Mouse (Mus musculus): ENCODE data around the gene Sp9. TPM values are rescaled to one million over a fixed set of nuclear protein-coding genes. Genes with fewer than 3 reads are reported as not detected.

Gene Sp9
- total RNA-seq (2018; cell fraction: chromatin; rRNA removed), result not detected
- total RNA-seq (2018; cell fraction: cytosol; rRNA removed), result under 1 TPM in 13 of 26 experiments, not detected in 13; 0.20 to 0.77 (median 0.39) TPM
- not detected for total RNA-seq (2018; cell fraction: nucleus; rRNA removed)
- 0.47 TPM in 1 of 3 replicates, not detected in the others for polyA plus RNA-seq (2018)

GRCm38 (mm10) chr2:73271459-73272161 is at the start of gene Sp9:
Gene Sp9, plus strand, starts transcription at chr2:73271925.
- 3% methylated on average over 48 of the region's 48 CpGs for WGBS (ENCODE audit: missing documents)

GRCm38 (mm10) chr2:73231081-73231480 is 40.6 kb upstream of the Sp9 start:
- whole genome bisulfite sequencing (ENCODE audit: missing documents), result 77% methylated on average over 3 of the region's 3 CpGs

More at GRCm38 (mm10) chr2:73271459-73272161, at the start of gene Sp9:
- Histone ChIP-seq H3K36me3 (ENCODE audit: inconsistent target) (no peaks in the 10 kb centered on the region), H3K27ac (no peak within 1 kb of the TSS), H3K79me2 (ENCODE audit: inconsistent target) (no peaks in the 10 kb centered on the region), H3K4me3 (ENCODE audit: inconsistent target) (no peak within 1 kb of the TSS)

GRCm38 (mm10) chr2:73241299-73241698 is 30.4 kb upstream of the Sp9 start:
- WGBS (ENCODE audit: missing documents), result 87% methylated on average over 4 of the region's 4 CpGs
- Histone ChIP-seq H3K79me2 (ENCODE audit: inconsistent target) (no peaks in the 10 kb centered on the region), H3K4me3 (ENCODE audit: inconsistent target) (no peak overlapping the region), H3K36me3 (ENCODE audit: inconsistent target) (no peaks in the 10 kb centered on the region), H3K27ac (no peak overlapping the region)

More at GRCm38 (mm10) chr2:73231081-73231480, 40.6 kb upstream of the Sp9 start:
- Histone ChIP-seq H3K36me3 (ENCODE audit: inconsistent target) (no peaks in the 10 kb centered on the region), H3K4me3 (ENCODE audit: inconsistent target) (no peak overlapping the region), H3K27ac (no peak overlapping the region), H3K79me2 (ENCODE audit: inconsistent target) (no peaks in the 10 kb centered on the region)

GRCm38 (mm10) chr2:73248701-73249100 is 23.0 kb upstream of the Sp9 start:
- 96% methylated on average over 4 of the region's 4 CpGs for WGBS (ENCODE audit: missing documents)
- Histone ChIP-seq H3K27ac (no peak overlapping the region), H3K4me3 (ENCODE audit: inconsistent target) (no peak overlapping the region), H3K36me3 (ENCODE audit: inconsistent target) (no peaks in the 10 kb centered on the region), H3K79me2 (ENCODE audit: inconsistent target) (no peaks in the 10 kb centered on the region)

- 24% methylated on average over 15 of the region's 16 CpGs for WGBS (ENCODE audit: missing documents)
- Histone ChIP-seq H3K4me3 (ENCODE audit: inconsistent target) (no peak overlapping the region), H3K27ac (no peak overlapping the region), H3K79me2 (ENCODE audit: inconsistent target) (no peaks in the 10 kb centered on the region), H3K36me3 (ENCODE audit: inconsistent target) (no peaks in the 10 kb centered on the region)
These were observed 8.5 kb upstream of the Sp9 start for GRCm38 (mm10) chr2:73263172-73263765.

- 6% methylated on average over 38 of the region's 38 CpGs for WGBS (ENCODE audit: missing documents)
These were observed 7.7 kb upstream of the Sp9 start for GRCm38 (mm10) chr2:73263794-73264610.

GRCm38 (mm10) chr2:73264611-73265195 is 7.0 kb upstream of the Sp9 start:
- Histone ChIP-seq H3K27ac (no peak overlapping the region), H3K4me3 (ENCODE audit: inconsistent target) (no peak overlapping the region)
- 7% methylated on average over 10 of the region's 11 CpGs for WGBS (ENCODE audit: missing documents)

More at GRCm38 (mm10) chr2:73263794-73264610, 7.7 kb upstream of the Sp9 start:
- no peaks in the 10 kb centered on the region for H3K36me3 ChIP-seq (ENCODE audit: inconsistent target)
- no peaks in the 10 kb centered on the region for H3K79me2 ChIP-seq (ENCODE audit: inconsistent target)
- no peak overlapping the region for H3K4me3 ChIP-seq (ENCODE audit: inconsistent target)
- H3K27ac ChIP-seq, result no peak overlapping the region

GRCm38 (mm10) chr2:73266011-73266410 is 5.7 kb upstream of the Sp9 start:
- Histone ChIP-seq H3K4me3 (ENCODE audit: inconsistent target) (no peak overlapping the region), H3K27ac (no peak overlapping the region), H3K36me3 (ENCODE audit: inconsistent target) (no peaks in the 10 kb centered on the region), H3K79me2 (ENCODE audit: inconsistent target) (no peaks in the 10 kb centered on the region)
- 13% methylated on average over 5 of the region's 5 CpGs for WGBS (ENCODE audit: missing documents)

More at GRCm38 (mm10) chr2:73264611-73265195, 7.0 kb upstream of the Sp9 start:
- no peaks in the 10 kb centered on the region for H3K36me3 ChIP-seq (ENCODE audit: inconsistent target)
- H3K79me2 ChIP-seq (ENCODE audit: inconsistent target), result no peaks in the 10 kb centered on the region

- no peak overlapping the region for H3K27ac ChIP-seq
- 43% methylated on average over 1 of the region's 1 CpGs for WGBS (ENCODE audit: missing documents)
- H3K79me2 ChIP-seq (ENCODE audit: inconsistent target), result no peaks in the 10 kb centered on the region
- no peaks in the 10 kb centered on the region for H3K36me3 ChIP-seq (ENCODE audit: inconsistent target)
- H3K4me3 ChIP-seq (ENCODE audit: inconsistent target), result no peak overlapping the region
These were observed 5.1 kb upstream of the Sp9 start for GRCm38 (mm10) chr2:73266623-73267022.

GRCm38 (mm10) chr2:73267231-73267630 is 4.5 kb upstream of the Sp9 start:
- no peaks in the 10 kb centered on the region for H3K36me3 ChIP-seq (ENCODE audit: inconsistent target)
- H3K4me3 ChIP-seq (ENCODE audit: inconsistent target), result no peak overlapping the region
- no peaks in the 10 kb centered on the region for H3K79me2 ChIP-seq (ENCODE audit: inconsistent target)
- WGBS (ENCODE audit: missing documents), result 22% methylated on average over 3 of the region's 3 CpGs
- H3K27ac ChIP-seq, result no peak overlapping the region

GRCm38 (mm10) chr2:73267818-73268217 is 3.9 kb upstream of the Sp9 start:
- H3K4me3 ChIP-seq (ENCODE audit: inconsistent target), result no peak overlapping the region
- no peaks in the 10 kb centered on the region for H3K79me2 ChIP-seq (ENCODE audit: inconsistent target)
- 11% methylated on average over 4 of the region's 4 CpGs for WGBS (ENCODE audit: missing documents)

GRCm38 (mm10) chr2:73268281-73268680 is 3.4 kb upstream of the Sp9 start:
- Histone ChIP-seq H3K36me3 (ENCODE audit: inconsistent target) (no peaks in the 10 kb centered on the region), H3K27ac (no peak overlapping the region), H3K79me2 (ENCODE audit: inconsistent target) (no peaks in the 10 kb centered on the region), H3K4me3 (ENCODE audit: inconsistent target) (no peak overlapping the region)
- WGBS (ENCODE audit: missing documents), result 6% methylated on average over 11 of the region's 12 CpGs

More at GRCm38 (mm10) chr2:73267818-73268217, 3.9 kb upstream of the Sp9 start:
- no peak overlapping the region for H3K27ac ChIP-seq
- no peaks in the 10 kb centered on the region for H3K36me3 ChIP-seq (ENCODE audit: inconsistent target)

- H3K4me3 ChIP-seq (ENCODE audit: inconsistent target), result no peak overlapping the region
- H3K36me3 ChIP-seq (ENCODE audit: inconsistent target), result no peaks in the 10 kb centered on the region
- H3K79me2 ChIP-seq (ENCODE audit: inconsistent target), result no peaks in the 10 kb centered on the region
- H3K27ac ChIP-seq, result no peak overlapping the region
- 20% methylated on average over 8 of the region's 8 CpGs for WGBS (ENCODE audit: missing documents)
These were observed 2.8 kb upstream of the Sp9 start for GRCm38 (mm10) chr2:73268836-73269395.

GRCm38 (mm10) chr2:73269666-73270065 is 2.1 kb upstream of the Sp9 start:
- Histone ChIP-seq H3K79me2 (ENCODE audit: inconsistent target) (no peaks in the 10 kb centered on the region), H3K36me3 (ENCODE audit: inconsistent target) (no peaks in the 10 kb centered on the region), H3K4me3 (ENCODE audit: inconsistent target) (no peak overlapping the region), H3K27ac (no peak overlapping the region)
- 3% methylated on average over 13 of the region's 17 CpGs for WGBS (ENCODE audit: missing documents)

All from macrophage (primary cell).